Mouse (Mus musculus): ENCODE data around the gene Hps4. TPM values are rescaled to one million over a fixed set of nuclear protein-coding genes. Genes with fewer than 3 reads are reported as not detected.

Hps4 gene
- polyA plus RNA-seq, 1 experiment from 2014 or later: 26.2 TPM

DNA sequence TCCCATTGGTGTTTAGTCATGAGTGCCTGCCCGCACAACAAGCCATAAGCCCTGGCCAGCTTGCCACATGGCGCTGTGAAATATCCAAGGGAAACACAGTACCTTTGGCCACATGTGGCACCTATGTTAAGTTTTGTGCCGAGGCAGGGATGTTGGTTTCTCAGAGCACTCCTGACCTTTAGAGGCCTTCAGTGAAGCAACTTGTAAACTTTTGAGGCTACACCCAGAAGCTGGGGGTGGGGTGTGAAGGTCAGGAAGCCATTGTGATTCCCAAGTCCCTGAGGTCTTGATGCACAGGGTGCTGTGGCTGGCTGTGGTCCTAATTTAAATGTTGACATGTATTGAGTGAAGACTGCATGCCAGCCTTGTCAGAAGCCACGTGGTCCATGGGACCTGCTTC lies 43.5 kb upstream of the Hps4 start:
- Histone ChIP-seq H3K36me3 (ENCODE audit: control insufficient read depth, insufficient read depth, low read length) (no peaks in the 10 kb centered on the region), H3K4me3 (ENCODE audit: low read depth, low read length) (no peak overlapping the region), H3K27me3 (replicated peaks; ENCODE audit: control insufficient read depth, insufficient read depth, low read length) (no peaks in the 10 kb centered on the region), H3K4me1 (ENCODE audit: control insufficient read depth, insufficient read depth, low read length) (no peaks in the 10 kb centered on the region), H3K27ac (ENCODE audit: low read depth, low read length) (no peak overlapping the region), H3K4me2 (ENCODE audit: low read length) (no peak overlapping the region), H3K9ac (ENCODE audit: low read length) (no peak overlapping the region), H3K9me3 (replicated peaks; ENCODE audit: control insufficient read depth, low read length) (no peaks in the 10 kb centered on the region)
- WGBS: 92% methylated on average over 4 of the region's 4 CpGs
- ATAC-seq (no peak), DNase-seq (ENCODE audit: low spot score) (no peak)

GRCm38 (mm10) chr5:112300112-112300511 lies 42.8 kb upstream of the Hps4 start:
- DNase-seq (ENCODE audit: low spot score): no peak
- Histone ChIP-seq H3K36me3 (ENCODE audit: control insufficient read depth, insufficient read depth, low read length) (no peaks in the 10 kb centered on the region), H3K27ac (ENCODE audit: low read depth, low read length) (no peak overlapping the region), H3K9me3 (replicated peaks; ENCODE audit: control insufficient read depth, low read length) (no peaks in the 10 kb centered on the region), H3K4me2 (ENCODE audit: low read length) (no peak overlapping the region), H3K4me1 (ENCODE audit: control insufficient read depth, insufficient read depth, low read length) (no peaks in the 10 kb centered on the region), H3K27me3 (replicated peaks; ENCODE audit: control insufficient read depth, insufficient read depth, low read length) (no peaks in the 10 kb centered on the region), H3K9ac (ENCODE audit: low read length) (no peak overlapping the region), H3K4me3 (ENCODE audit: low read depth, low read length) (no peak overlapping the region)
- 79% methylated on average over 2 of the region's 2 CpGs for WGBS
- no peak for ATAC-seq

DNA sequence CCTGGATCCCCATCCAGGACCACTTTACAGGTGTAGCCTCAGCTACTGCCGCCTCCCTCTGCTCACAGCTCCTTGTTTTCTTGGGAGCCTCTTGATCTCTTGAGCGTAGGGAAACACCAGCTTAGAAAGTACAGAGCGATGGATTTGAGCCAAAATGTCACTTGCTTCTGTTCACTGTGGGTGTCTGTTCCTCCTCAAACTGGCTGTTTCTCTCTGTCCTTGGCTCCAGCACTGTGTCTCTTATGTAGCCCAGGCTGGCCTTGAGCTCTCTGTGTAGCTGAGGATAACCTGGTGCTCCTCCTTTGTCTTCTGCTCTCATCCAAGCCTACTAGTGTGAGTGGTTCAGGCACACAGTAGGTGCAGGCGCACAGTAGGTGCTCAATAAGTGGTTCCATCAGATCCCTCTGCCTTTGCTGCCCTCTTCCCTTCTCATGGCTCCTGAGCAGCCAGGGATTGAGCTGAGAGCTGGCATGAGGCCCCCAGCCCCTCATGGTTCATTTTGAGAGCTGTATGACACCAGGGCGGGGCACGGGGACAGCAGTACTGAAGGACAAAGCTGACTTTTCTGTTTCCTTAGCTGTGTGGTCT lies 42.1 kb upstream of the Hps4 start:
- no peak for DNase-seq (ENCODE audit: low spot score)
- H3K27ac ChIP-seq (ENCODE audit: low read depth, low read length): no peak overlapping the region
- no peak overlapping the region for H3K4me2 ChIP-seq (ENCODE audit: low read length)
- no peak for ATAC-seq
- no peaks in the 10 kb centered on the region for H3K4me1 ChIP-seq (ENCODE audit: control insufficient read depth, insufficient read depth, low read length)
- no peak overlapping the region for H3K9ac ChIP-seq (ENCODE audit: low read length)
- WGBS: 91% methylated on average over 6 of the region's 6 CpGs
- no peak overlapping the region for H3K4me3 ChIP-seq (ENCODE audit: low read depth, low read length)
- H3K27me3 ChIP-seq (replicated peaks; ENCODE audit: control insufficient read depth, insufficient read depth, low read length): no peaks in the 10 kb centered on the region
- H3K9me3 ChIP-seq (replicated peaks; ENCODE audit: control insufficient read depth, low read length): no peaks in the 10 kb centered on the region
- no peaks in the 10 kb centered on the region for H3K36me3 ChIP-seq (ENCODE audit: control insufficient read depth, insufficient read depth, low read length)

GRCm38 (mm10) chr5:112301694-112302093 lies 41.2 kb upstream of the Hps4 start:
- no peak for ATAC-seq
- no peaks in the 10 kb centered on the region for H3K4me1 ChIP-seq (ENCODE audit: control insufficient read depth, insufficient read depth, low read length)
- 84% methylated on average over 4 of the region's 4 CpGs for WGBS

DNA sequence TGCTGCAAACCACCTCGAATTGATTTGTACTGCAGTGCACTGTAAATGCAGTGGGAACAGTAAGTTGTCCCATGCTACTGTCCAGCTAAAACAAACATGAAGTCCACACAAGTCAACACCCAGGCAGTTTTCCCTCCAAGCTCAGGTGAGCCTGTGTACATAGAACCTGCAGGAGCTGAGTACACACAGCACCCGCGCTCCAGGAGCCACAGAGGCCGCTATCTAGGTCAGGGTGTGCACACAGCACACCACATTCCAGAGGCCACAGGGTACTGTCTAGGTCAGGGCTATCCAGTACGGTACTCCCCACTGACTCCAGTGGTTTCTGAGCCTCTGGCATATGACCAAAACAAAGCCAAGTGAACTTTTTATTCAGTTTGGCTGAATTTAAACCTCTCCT lies 40.6 kb upstream of the Hps4 start:
- no peaks in the 10 kb centered on the region for H3K36me3 ChIP-seq (ENCODE audit: control insufficient read depth, insufficient read depth, low read length)
- no peaks in the 10 kb centered on the region for H3K9me3 ChIP-seq (replicated peaks; ENCODE audit: control insufficient read depth, low read length)
- H3K27ac ChIP-seq (ENCODE audit: low read depth, low read length): no peak overlapping the region
- H3K4me1 ChIP-seq (ENCODE audit: control insufficient read depth, insufficient read depth, low read length): no peaks in the 10 kb centered on the region
- no peak overlapping the region for H3K4me2 ChIP-seq (ENCODE audit: low read length)
- DNase-seq (ENCODE audit: low spot score) (no peak), ATAC-seq (no peak)
- no peak overlapping the region for H3K4me3 ChIP-seq (ENCODE audit: low read depth, low read length)
- 90% methylated on average over 5 of the region's 5 CpGs for WGBS
- no peaks in the 10 kb centered on the region for H3K27me3 ChIP-seq (replicated peaks; ENCODE audit: control insufficient read depth, insufficient read depth, low read length)
- H3K9ac ChIP-seq (ENCODE audit: low read length): no peak overlapping the region

More at GRCm38 (mm10) chr5:112301694-112302093, 41.2 kb upstream of the Hps4 start:
- H3K27ac ChIP-seq (ENCODE audit: low read depth, low read length): no peak overlapping the region
- DNase-seq (ENCODE audit: low spot score): no peak
- no peaks in the 10 kb centered on the region for H3K27me3 ChIP-seq (replicated peaks; ENCODE audit: control insufficient read depth, insufficient read depth, low read length)
- H3K9ac ChIP-seq (ENCODE audit: low read length): no peak overlapping the region
- no peaks in the 10 kb centered on the region for H3K36me3 ChIP-seq (ENCODE audit: control insufficient read depth, insufficient read depth, low read length)
- no peaks in the 10 kb centered on the region for H3K9me3 ChIP-seq (replicated peaks; ENCODE audit: control insufficient read depth, low read length)
- H3K4me3 ChIP-seq (ENCODE audit: low read depth, low read length): no peak overlapping the region
- no peak overlapping the region for H3K4me2 ChIP-seq (ENCODE audit: low read length)

DNA sequence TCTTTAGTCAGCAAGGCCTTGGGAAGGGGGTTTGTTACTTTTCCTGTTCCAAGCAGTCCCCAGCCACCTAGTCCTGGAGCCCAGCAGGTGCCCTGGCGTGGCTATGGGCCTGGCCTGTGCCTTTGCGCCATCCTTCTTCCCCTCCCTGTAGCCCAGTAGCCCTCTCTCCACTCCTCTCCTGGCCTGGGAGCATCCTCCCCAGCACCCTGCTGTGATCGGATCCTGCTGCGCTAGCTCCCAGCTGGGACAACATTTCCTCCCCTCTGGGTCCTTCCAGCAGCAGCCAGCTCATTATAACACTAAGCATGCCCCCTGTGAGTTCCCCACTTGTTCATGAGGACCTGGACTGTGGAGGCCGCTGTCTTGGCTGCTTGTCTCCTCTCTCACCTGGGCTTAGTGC lies 37.0 kb upstream of the Hps4 start:
- DNase-seq (ENCODE audit: low spot score) (no peak), ATAC-seq (no peak)
- Histone ChIP-seq H3K27ac (ENCODE audit: low read depth, low read length) (no peak overlapping the region), H3K9ac (ENCODE audit: low read length) (no peak overlapping the region), H3K4me3 (ENCODE audit: low read depth, low read length) (no peak overlapping the region), H3K36me3 (ENCODE audit: control insufficient read depth, insufficient read depth, low read length) (peaks cover 27% of the 10 kb centered on the region), H3K27me3 (replicated peaks; ENCODE audit: control insufficient read depth, insufficient read depth, low read length) (no peaks in the 10 kb centered on the region), H3K4me1 (ENCODE audit: control insufficient read depth, insufficient read depth, low read length) (no peaks in the 10 kb centered on the region), H3K9me3 (replicated peaks; ENCODE audit: control insufficient read depth, low read length) (no peaks in the 10 kb centered on the region), H3K4me2 (ENCODE audit: low read length) (no peak overlapping the region)
- WGBS: 67% methylated on average over 5 of the region's 5 CpGs

- no peaks in the 10 kb centered on the region for H3K27me3 ChIP-seq (replicated peaks; ENCODE audit: control insufficient read depth, insufficient read depth, low read length)
- DNase-seq (ENCODE audit: low spot score) (peak; percentile 27), ATAC-seq (no peak)
- no peaks in the 10 kb centered on the region for H3K9me3 ChIP-seq (replicated peaks; ENCODE audit: control insufficient read depth, low read length)
- no peak overlapping the region for H3K4me2 ChIP-seq (ENCODE audit: low read length)
- H3K4me3 ChIP-seq (ENCODE audit: low read depth, low read length): no peak overlapping the region
- H3K4me1 ChIP-seq (ENCODE audit: control insufficient read depth, insufficient read depth, low read length): no peaks in the 10 kb centered on the region
- H3K27ac ChIP-seq (ENCODE audit: low read depth, low read length): no peak overlapping the region
- H3K9ac ChIP-seq (ENCODE audit: low read length): 0 out of 2 replicates have a peak overlapping the region, but pooled peaks have one; percentile 21
- WGBS: 56% methylated on average over 11 of the region's 11 CpGs
- H3K36me3 ChIP-seq (ENCODE audit: control insufficient read depth, insufficient read depth, low read length): peaks cover 49% of the 10 kb centered on the region
Observed at GRCm38 (mm10) chr5:112313222-112313885, 29.5 kb upstream of the Hps4 start.

DNA sequence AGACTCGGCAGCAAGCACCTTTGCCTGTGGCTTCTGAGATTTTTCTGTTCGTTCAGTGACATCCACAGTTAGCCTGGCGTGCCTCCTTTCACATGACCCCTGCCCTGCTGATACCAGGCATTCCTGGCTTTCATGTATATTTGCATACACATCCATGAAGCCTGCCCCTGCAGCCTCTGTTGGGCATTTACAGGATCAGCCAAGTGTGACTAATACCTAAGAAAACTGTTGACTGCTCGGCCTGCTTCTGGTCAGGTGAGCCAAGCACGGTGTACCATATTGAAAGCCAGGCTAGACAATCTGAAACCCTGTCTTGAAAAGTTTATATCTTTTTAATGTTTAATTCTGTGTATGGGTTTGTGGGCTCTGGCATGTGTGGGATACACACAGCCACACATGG lies 26.4 kb upstream of the Hps4 start:
- Histone ChIP-seq H3K27ac (ENCODE audit: low read depth, low read length) (no peak overlapping the region), H3K36me3 (ENCODE audit: control insufficient read depth, insufficient read depth, low read length) (peaks cover 24% of the 10 kb centered on the region), H3K9me3 (replicated peaks; ENCODE audit: control insufficient read depth, low read length) (no peaks in the 10 kb centered on the region), H3K4me2 (ENCODE audit: low read length) (no peak overlapping the region), H3K27me3 (replicated peaks; ENCODE audit: control insufficient read depth, insufficient read depth, low read length) (no peaks in the 10 kb centered on the region), H3K9ac (ENCODE audit: low read length) (no peak overlapping the region), H3K4me1 (ENCODE audit: control insufficient read depth, insufficient read depth, low read length) (no peaks in the 10 kb centered on the region), H3K4me3 (ENCODE audit: low read depth, low read length) (no peak overlapping the region)
- DNase-seq (ENCODE audit: low spot score) (no peak), ATAC-seq (no peak)
- 71% methylated on average over 5 of the region's 5 CpGs for WGBS

GRCm38 (mm10) chr5:112317328-112317727 lies 25.6 kb upstream of the Hps4 start:
- Histone ChIP-seq H3K4me2 (ENCODE audit: low read length) (no peak overlapping the region), H3K27ac (ENCODE audit: low read depth, low read length) (no peak overlapping the region), H3K9me3 (replicated peaks; ENCODE audit: control insufficient read depth, low read length) (no peaks in the 10 kb centered on the region), H3K9ac (ENCODE audit: low read length) (no peak overlapping the region), H3K4me1 (ENCODE audit: control insufficient read depth, insufficient read depth, low read length) (no peaks in the 10 kb centered on the region), H3K4me3 (ENCODE audit: low read depth, low read length) (no peak overlapping the region), H3K36me3 (ENCODE audit: control insufficient read depth, insufficient read depth, low read length) (peaks cover 21% of the 10 kb centered on the region), H3K27me3 (replicated peaks; ENCODE audit: control insufficient read depth, insufficient read depth, low read length) (no peaks in the 10 kb centered on the region)
- DNase-seq (ENCODE audit: low spot score) (no peak), ATAC-seq (no peak)
- WGBS: 69% methylated on average over 5 of the region's 5 CpGs
